Mouse (Mus musculus) kidney, postnatal 10 days (tissue): Measurements from ENCODE around the gene 1110032A03Rik.

ENCODE experiments used
- DNase-seq: peaks from one replicate; pipeline ENCODE4 v3.0.0; 2021; ENCODE audit warnings: mixed read lengths

1110032A03Rik gene

GRCm38 (mm10) chr9:50774991-50775612 is at the start of gene 1110032A03Rik, which contains the start of gene Alg9:
TSS of gene 1110032A03Rik (minus strand) at chr9:50775520.
TSS of gene Alg9 (plus strand) at chr9:50775019.
- peak; percentile 94 for DNase-seq

DNA sequence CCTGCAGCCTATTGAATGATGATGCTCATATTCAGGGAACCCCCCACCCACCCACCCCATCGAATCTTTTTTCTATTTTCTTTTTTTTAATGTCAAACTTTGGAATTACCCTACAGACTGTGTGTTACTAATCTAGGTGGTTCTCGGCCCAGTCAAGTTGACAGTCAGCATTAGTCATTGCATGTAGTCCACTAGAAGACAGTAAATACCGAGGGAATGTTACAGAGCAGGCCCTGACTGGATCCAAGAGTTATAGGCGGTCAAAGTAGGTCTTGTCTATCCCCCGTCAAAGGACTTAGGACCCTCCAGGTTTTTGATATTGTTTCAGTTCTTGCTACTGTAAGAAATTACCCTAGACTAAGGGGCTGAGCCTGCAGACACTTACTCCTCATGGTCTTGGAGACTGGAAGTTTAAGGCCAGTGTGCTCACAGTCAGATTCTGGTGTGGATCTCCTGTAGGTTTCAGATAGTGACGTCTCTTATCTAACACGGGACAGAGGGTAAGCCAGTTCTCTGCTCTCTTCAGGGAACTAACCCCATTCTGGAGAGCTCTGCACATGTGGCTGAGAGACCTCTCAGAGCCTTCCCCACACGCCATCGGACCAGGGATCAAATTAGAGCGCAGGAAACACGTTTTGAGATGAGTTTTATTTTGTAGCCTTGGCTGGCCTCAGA is 48.6 kb upstream of the 1110032A03Rik start:
- DNase-seq = no peak

DNA sequence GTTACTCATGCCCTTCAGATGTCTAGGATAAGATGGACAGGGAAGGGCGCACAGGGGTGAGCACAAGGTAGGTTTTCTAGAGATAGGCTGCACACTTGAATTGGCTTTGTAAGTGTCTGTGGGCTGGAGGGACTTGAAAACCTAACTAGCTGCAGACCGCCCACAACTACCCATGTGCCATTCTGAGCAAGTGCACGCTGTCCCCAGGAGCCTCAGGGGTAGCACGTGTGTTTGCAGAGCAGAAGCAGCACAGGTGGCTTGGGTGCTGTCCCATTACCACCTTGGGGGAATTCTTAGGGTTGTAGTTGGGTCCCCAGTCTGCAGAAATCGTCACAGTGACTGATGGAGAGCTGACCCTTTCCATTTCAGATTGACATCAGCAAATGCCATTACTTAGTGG is 46.9 kb upstream of the 1110032A03Rik start:
- DNase-seq = no peak

DNA sequence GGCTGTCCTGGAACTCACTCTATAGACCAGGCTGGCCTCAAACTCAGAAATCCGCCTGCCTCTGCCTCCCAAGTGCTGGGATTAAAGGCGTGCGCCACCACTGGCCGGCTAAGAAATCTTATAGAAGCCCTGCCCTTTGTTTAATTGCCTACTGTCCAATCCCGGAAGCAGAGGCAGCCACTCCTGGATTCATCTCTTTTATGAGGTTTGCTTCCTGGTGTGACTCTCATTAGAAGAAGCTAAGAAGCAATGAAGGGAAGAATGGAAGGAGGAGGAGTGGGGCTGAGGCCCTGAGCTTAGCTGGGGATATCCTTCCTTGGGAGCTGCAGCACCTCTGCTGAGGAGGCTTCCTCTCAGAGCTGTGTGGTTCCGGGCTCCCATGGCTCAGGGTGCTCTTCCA is 46.3 kb upstream of the 1110032A03Rik start:
- DNase-seq = no peak

- DNase-seq = no peak
Measured at GRCm38 (mm10) chr9:50819716-50820115, 44.4 kb upstream of the 1110032A03Rik start.

GRCm38 (mm10) chr9:50818050-50818449 is 42.7 kb upstream of the 1110032A03Rik start:
- no peak for DNase-seq

GRCm38 (mm10) chr9:50816512-50816911 is 41.2 kb upstream of the 1110032A03Rik start:
- DNase-seq = no peak

- no peak for DNase-seq
Measured at GRCm38 (mm10) chr9:50815666-50816065, 40.3 kb upstream of the 1110032A03Rik start.

- no peak for DNase-seq
Measured at GRCm38 (mm10) chr9:50813796-50814195, 38.5 kb upstream of the 1110032A03Rik start.

GRCm38 (mm10) chr9:50811746-50812145 is 36.4 kb upstream of the 1110032A03Rik start:
- DNase-seq = no peak

DNA sequence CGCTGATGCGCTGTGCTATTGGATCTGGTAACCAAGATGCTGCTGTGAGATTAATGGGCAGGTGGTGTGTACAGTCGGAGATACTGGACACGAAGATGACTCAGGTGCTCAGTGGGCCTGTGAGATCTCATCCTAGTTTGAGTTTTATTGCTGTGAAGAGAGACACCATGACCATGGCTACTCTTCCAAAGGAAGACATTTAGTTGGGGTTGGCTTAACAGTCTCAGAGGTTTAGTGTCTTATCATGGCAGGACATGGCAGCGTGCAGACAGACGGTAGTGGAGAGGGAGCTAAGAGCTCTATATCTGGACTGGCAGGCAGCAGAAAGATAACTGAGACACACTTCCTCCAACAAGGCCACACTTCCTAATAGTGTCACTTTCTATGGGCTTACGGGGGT is 35.9 kb upstream of the 1110032A03Rik start:
- no peak for DNase-seq

DNA sequence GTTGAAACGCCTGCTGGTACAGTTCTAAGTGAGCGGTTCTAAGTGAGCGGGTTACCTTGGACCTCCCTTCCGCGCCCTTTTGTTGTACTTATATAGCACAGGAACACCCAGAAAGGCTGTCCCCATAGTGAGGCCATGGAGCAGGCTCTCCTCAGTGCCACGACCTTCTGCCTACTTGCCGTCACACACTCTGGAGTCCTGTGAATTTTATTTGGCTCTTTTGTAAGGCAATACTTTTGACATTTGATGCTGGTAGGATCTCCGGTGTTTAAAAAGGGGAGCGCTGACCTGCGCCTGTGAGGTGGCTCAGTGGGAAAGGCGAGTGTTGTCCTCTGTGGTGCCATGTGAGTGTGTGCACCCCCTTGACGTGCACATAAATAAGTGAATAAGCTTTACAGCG is 33.8 kb upstream of the 1110032A03Rik start:
- no peak for DNase-seq

DNA sequence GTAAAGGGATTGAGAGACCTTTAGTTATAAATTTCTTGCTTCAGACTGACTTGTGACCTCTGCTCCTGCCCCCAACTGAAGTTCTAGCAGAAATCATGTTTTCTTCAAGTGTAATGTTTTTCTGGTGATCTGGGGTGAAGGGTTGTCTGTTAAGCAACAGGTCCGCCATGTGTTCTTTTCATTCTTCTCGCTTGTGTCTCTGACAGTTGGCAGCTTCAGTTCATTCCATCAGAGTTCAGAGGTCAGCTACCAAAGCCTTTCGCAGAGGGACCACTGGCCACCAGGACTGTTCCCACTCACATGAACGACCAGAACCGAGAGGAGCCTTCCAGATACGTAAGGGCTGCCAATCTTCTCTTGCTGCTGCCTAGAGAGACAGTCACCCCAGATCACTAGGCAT is 33.2 kb upstream of the 1110032A03Rik start:
- no peak for DNase-seq

DNA sequence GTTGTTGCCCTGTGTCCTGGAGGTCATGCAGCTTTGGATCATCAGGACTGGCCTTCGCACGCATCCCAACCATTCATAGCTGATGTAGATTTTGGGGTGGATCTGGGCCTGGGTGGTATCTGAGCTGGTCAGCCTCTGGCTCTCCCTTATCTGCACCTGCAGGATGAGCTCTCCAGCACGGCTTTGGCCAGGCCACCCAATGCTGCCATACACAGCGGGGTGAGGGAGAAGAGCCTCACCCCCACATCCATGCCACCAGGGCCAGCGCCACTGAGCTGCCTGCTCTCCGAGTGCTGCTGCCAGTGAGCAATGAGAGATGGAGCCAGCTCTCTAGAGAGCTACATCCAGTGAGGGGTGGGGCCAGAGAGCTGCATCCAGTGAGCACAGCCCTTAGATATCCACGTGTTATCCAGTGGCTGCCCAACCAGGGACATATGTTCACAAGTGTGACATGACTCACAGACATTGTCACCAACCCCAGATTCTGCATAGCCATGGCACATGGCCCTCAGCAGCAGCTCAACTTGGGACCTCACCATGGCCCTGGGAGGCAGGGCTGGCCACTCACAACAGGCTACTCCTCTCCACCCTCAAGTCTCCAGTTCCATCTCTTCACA is 27.8 kb upstream of the 1110032A03Rik start:
- no peak for DNase-seq

DNA sequence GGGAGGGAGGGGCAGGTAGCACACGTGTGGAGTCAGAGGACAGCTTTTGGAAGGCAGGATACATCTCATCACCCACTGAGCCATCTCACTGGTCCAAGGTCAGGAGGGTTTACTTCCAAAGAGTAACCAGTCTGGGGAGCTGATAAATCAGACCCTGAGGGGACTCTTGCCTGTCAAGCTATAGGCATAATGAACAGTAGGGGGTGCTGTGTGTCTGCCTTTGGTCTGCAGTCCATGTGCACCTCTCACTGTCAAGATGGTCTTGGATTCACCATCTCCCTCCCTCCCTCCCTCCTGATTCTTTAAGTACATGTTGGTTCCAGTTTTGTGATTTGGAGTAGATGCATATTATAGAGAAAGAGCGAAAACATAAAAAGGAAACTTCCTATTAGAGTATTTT is 25.7 kb upstream of the 1110032A03Rik start:
- peak; percentile 60 for DNase-seq

DNA sequence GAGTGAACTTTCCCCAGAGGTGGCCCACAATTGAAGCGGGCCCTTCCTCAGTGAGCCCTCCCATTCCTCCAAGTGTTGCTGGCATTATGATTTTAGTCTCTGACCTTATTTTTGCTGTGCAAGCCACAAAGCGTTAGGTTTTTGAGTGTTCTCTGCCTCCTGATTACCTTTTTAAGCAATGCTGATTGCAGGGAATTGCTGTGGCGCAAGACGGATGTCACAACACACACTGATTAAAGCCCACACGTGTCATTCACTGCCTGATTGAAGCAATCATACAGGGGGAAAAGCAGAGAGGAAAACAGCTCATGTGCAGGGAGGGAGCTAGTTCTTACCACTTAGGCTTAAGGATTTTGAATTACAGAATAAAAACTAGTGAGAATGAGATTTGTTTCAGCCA is 23.0 kb upstream of the 1110032A03Rik start:
- no peak for DNase-seq

DNA sequence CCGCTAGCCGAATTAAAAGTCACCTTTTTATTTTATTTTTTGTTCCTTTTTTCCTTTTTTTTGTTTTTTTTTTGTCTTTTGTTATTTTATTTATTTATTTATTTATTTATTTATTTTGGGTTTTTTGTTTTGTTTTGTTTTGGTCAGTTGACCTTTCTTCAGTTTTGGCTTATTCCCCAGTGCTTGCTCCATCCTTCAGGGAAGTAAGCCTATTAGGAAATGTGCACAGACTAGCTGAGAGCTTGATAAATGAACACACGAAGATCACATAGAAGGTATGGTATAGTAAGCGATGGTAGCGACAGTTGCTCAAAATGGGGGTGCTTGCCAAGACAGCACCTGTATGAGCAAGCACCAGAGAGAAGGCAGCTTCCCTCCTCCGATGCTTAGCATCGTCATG is 22.3 kb upstream of the 1110032A03Rik start:
- no peak for DNase-seq

DNA sequence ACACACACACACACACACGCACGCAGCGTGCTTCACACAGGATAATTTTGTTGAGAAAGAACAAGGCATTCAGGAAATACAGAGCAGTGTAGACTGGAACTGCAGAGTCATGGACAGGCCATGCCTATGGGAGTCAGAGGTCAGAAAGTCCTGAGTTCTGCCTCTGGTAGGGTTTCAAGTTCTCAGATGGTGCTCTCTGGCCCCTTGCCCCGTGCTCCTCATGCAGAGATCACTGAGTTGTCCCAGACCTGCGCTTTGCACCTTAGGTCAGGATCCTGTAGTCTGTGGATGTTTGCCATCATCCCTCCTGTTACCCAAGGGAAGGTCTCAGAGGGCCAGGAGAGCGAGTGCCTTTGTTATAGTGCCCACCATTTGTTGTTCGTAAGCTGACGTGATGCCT is 21.5 kb upstream of the 1110032A03Rik start:
- DNase-seq = no peak

DNA sequence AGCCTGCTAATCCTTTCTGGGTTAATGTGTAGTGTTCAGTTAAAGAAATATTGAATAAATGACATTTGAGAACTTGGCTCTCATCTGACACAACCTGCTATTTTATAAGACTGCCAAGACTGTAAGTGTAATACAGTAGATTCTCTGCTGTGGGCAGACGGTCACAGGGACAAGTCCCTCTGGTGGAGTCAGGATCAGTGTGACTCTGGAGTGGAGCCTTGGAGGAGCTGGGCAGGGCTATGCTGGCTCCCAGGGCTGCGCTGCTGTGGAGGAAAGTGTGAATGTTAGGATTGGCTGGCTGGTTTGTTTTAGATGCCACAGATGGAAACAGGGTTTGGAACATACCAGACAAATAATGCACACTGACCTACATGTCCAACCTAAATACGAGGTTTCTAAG is 19.9 kb upstream of the 1110032A03Rik start:
- no peak for DNase-seq

DNA sequence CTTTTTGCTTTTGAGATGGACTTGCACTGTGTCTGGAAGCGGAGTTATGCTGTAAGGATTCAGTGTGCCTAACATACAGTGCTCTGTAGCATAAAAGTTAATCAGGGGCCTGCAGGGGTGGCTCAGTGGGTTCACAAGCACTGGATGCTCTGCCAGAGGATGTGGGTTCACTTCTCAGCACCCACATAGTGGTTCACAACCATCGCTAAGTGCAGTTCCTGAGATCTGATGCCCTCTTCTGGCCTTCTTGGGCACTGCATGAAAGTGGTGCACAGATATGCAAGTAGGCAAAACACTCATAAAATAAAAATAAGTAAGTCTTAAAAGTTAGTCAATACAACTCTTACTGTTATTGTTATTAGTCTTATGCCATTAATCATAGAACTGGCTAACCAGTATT is 6.8 kb upstream of the 1110032A03Rik start:
- peak; percentile 55 for DNase-seq

DNA sequence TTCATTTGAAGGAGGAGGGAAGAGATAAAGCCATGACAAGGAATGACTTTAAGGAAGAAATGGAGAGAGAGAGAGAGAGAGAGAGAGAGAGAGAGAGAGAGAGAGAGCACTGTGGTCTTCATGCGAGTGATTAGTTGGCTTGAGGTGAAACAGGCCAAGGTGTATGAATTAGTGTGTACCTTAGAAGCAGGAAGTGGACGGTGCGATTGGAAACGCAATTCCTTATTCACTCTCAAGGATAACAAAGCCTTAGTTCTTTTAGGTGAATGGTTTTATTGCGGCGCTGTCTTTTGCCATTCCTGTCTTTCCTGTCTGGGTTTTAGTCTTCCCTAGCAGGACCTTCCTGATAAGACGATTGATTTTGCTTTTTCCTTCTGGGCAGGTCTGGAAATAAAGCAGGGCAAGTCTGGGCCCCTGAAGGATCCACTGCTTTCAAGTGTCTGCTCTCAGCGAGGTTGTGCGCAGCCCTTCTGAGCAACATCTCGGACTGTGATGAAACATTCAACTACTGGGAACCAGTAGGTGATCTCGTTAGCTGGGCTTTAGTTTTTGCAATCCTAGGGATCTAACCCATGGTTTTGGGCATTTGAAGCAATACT is 941 bp upstream of the 1110032A03Rik start:
- no peak for DNase-seq

- no peak for DNase-seq
Measured at GRCm38 (mm10) chr9:50775662-50776126, 374 bp upstream of the 1110032A03Rik start.

DNA sequence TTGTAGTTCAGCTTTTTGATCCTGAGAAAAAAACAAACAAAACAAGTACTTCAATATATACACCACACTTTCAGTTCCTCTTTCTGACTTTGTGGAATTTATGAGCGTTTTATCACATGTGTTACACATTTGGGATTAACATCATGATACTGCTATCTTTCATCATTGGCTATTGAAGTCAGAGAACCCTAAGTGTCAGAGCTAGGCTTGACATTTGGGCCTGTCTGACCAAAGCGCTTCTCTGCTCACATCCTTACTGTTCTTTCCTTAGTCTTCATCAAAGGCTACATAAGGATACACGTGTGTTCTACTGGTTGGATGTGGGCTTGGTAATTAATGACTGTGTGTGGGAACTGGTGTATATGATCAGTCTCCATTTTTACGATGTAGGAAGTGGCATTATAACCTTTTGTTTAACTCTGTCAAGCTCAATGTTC is 1.3 kb downstream of the 1110032A03Rik start:
- no peak for DNase-seq

- no peak for DNase-seq
Measured at GRCm38 (mm10) chr9:50770011-50770410, 5.3 kb downstream of the 1110032A03Rik start.
